Mouse (Mus musculus): Measurements from ENCODE around the gene Moxd1. TPM values are rescaled to one million over a fixed set of nuclear protein-coding genes. Genes with fewer than 3 reads are reported as not detected.

Moxd1 gene
- polyA plus RNA-seq, 1 experiment from 2014 or later = 12.4 TPM

DNA sequence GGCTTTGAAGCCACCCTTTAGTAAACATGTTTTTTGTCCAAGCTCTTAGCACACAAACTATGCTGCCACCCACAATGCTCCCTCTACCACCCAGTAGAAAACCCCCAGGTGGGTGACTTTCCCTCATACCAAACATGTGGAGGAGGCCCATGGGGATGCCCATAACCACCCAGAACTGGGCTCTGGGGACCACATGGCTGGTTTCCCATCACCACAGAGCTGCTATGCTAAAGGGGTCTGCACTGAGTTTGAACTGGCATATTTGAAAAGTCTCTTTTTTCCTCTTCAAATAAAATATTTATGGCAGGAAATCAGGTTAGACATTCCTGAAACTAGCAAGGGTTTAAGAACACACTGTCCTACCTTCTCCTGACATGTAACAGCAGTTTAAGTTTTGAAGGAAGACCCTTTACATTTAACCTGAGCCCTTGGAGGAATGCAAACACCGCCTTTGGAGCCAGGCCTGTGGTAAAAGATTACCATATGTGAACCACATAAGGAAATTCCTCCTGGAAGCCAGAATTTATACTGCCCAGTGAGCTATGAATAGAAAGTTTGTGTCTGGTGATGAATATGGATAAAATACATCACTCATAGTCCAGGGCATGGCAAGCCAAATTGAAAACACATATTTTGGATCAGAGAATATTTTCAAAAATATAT is 117.4 kb downstream of the Moxd1 start:
- no peak overlapping the region for H3K4me3 ChIP-seq (replicated peaks; ENCODE audit: low read depth, low read length)
- no peak overlapping the region for H3K4me2 ChIP-seq (ENCODE audit: low read length)
- H3K27me3 ChIP-seq (ENCODE audit: insufficient read depth, low read length) = no peaks in the 10 kb centered on the region
- no peaks in the 10 kb centered on the region for H3K36me3 ChIP-seq (ENCODE audit: insufficient read depth, low read length)
- no peak for TF ChIP-seq CTCF (IDR thresholded peaks at IDR 0.05; ENCODE audit: low read depth)
- no peaks in the 10 kb centered on the region for H3K9me3 ChIP-seq (replicated peaks; ENCODE audit: low read length)
- ATAC-seq (replicated peaks; ENCODE audit: low FRiP score, low read depth) (no peak), DNase-seq (ENCODE audit: low spot score) (no peak)
- H3K9ac ChIP-seq (ENCODE audit: low read depth, low read length) = no peak overlapping the region
- WGBS = 54% methylated on average over 1 of the region's 1 CpGs
- no peak overlapping the region for H3K27ac ChIP-seq
- H3K4me1 ChIP-seq (replicated peaks; ENCODE audit: insufficient read depth, low read length) = no peaks in the 10 kb centered on the region

DNA sequence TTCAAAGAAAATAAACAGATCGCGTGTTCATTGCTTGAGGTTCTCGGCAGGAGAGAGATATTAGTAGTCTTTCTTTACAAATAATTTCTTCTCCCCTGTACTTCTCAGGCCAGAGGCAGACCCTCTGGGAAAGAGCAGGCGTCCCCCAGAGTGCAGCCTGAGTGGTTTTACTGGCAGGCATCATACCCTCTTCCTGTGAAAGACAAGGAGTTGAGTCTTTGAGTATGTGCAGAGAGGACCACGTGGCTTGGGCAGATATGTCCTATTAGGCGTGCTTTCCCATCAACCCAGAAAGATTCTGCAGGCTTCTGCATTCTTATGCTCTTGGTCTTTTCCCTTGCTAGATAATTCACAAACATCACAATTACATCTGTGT is 117.9 kb downstream of the Moxd1 start:
- WGBS = 90% methylated on average over 6 of the region's 6 CpGs

DNA sequence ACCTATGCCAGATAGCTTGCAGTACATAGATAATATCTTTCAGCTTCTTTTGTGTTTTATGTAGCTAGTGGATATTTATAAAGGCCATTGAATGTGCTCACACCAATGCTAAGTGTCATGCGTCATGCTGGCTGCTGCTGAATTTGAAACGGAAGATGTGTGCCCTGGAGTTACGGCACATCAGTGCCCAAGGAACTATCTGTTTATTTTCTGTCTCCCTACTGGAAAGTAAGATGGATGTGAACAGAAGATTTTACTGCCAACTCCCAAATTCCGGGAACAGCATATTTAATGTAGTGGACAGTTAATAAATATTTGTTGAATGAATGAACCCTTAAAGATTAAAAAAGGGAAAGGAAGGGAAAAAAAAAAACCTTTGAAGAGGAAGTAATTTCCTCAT is 119.8 kb downstream of the Moxd1 start:
- Histone ChIP-seq H3K9me3 (replicated peaks; ENCODE audit: low read length) (no peaks in the 10 kb centered on the region), H3K4me2 (ENCODE audit: low read length) (no peak overlapping the region), H3K9ac (ENCODE audit: low read depth, low read length) (no peak overlapping the region), H3K4me1 (replicated peaks; ENCODE audit: insufficient read depth, low read length) (no peaks in the 10 kb centered on the region), H3K36me3 (ENCODE audit: insufficient read depth, low read length) (no peaks in the 10 kb centered on the region), H3K4me3 (replicated peaks; ENCODE audit: low read depth, low read length) (no peak overlapping the region), H3K27me3 (ENCODE audit: insufficient read depth, low read length) (no peaks in the 10 kb centered on the region), H3K27ac (no peak overlapping the region)
- TF ChIP-seq CTCF (IDR thresholded peaks at IDR 0.05; ENCODE audit: low read depth) = no peak
- DNase-seq (ENCODE audit: low spot score) = no peak
- no peak for ATAC-seq (replicated peaks; ENCODE audit: low FRiP score, low read depth)
- WGBS = 30% methylated on average over 4 of the region's 4 CpGs

More for the DNA sequence above, 117.9 kb downstream of the Moxd1 start:
- H3K9me3 ChIP-seq (replicated peaks; ENCODE audit: low read length) = no peaks in the 10 kb centered on the region
- no peak overlapping the region for H3K4me3 ChIP-seq (replicated peaks; ENCODE audit: low read depth, low read length)
- ATAC-seq (replicated peaks; ENCODE audit: low FRiP score, low read depth) (no peak), DNase-seq (ENCODE audit: low spot score) (no peak)
- no peak for TF ChIP-seq CTCF (IDR thresholded peaks at IDR 0.05; ENCODE audit: low read depth)
- H3K4me2 ChIP-seq (ENCODE audit: low read length) = no peak overlapping the region
- H3K9ac ChIP-seq (ENCODE audit: low read depth, low read length) = no peak overlapping the region
- H3K27ac ChIP-seq = no peak overlapping the region
- no peaks in the 10 kb centered on the region for H3K4me1 ChIP-seq (replicated peaks; ENCODE audit: insufficient read depth, low read length)
- no peaks in the 10 kb centered on the region for H3K27me3 ChIP-seq (ENCODE audit: insufficient read depth, low read length)
- H3K36me3 ChIP-seq (ENCODE audit: insufficient read depth, low read length) = no peaks in the 10 kb centered on the region

Other genes starting within 250 kb of the Moxd1 start
- gene Taar6, start 237.9 kb upstream of the Moxd1 start, polyA plus RNA-seq (2015; fragmentation: Nextera tagmentation; extraction: Ambion mirVana) = not detected in 2 replicates
- not detected in 2 replicates for gene Taar7a, start 230.0 kb upstream of the Moxd1 start, polyA plus RNA-seq (2015; fragmentation: Nextera tagmentation; extraction: Ambion mirVana)
- gene Taar7b, start 223.6 kb upstream of the Moxd1 start, polyA plus RNA-seq (2015; fragmentation: Nextera tagmentation; extraction: Ambion mirVana) = not detected in 2 replicates
- not detected in 2 replicates for gene Taar7d, start 196.3 kb upstream of the Moxd1 start, polyA plus RNA-seq (2015; fragmentation: Nextera tagmentation; extraction: Ambion mirVana)
- gene Taar7e, start 185.9 kb upstream of the Moxd1 start, polyA plus RNA-seq (2015; fragmentation: Nextera tagmentation; extraction: Ambion mirVana) = not detected in 2 replicates
- not detected in 2 replicates for gene Taar7f, start 174.0 kb upstream of the Moxd1 start, polyA plus RNA-seq (2015; fragmentation: Nextera tagmentation; extraction: Ambion mirVana)
- not detected in 2 replicates for gene Taar8a, start 147.0 kb upstream of the Moxd1 start, polyA plus RNA-seq (2015; fragmentation: Nextera tagmentation; extraction: Ambion mirVana)
- not detected in 2 replicates for gene Taar8b, start 131.2 kb upstream of the Moxd1 start, polyA plus RNA-seq (2015; fragmentation: Nextera tagmentation; extraction: Ambion mirVana)
- gene Taar8c, start 121.6 kb upstream of the Moxd1 start, polyA plus RNA-seq (2015; fragmentation: Nextera tagmentation; extraction: Ambion mirVana) = not detected in 2 replicates
- not detected in 2 replicates for gene Taar9, start 114.0 kb upstream of the Moxd1 start, polyA plus RNA-seq (2015; fragmentation: Nextera tagmentation; extraction: Ambion mirVana)
- gene Stx7, start 74.2 kb upstream of the Moxd1 start, polyA plus RNA-seq (2015; fragmentation: Nextera tagmentation; extraction: Ambion mirVana) = 167 and 185 TPM in 2 replicates

All from kidney, postnatal 0 days (tissue).